Mouse (Mus musculus) layer of hippocampus, adult 18-20 months (tissue): Measurements from ENCODE around the gene Zfp668. TPM values are rescaled to one million over a fixed set of nuclear protein-coding genes. Genes with fewer than 3 reads are reported as not detected.
"Not testable (repeated sequence)": the region's sequence is repeated elsewhere in the genome, so short reads cannot be mapped to it uniquely, and the experiment has no call there.

ENCODE experiments used
- DNase-seq, 2 experiments: peaks; one replicate each; pipeline ENCODE4 v3.0.0; 2022; ENCODE audit warnings: low spot score in 2 of 2
- total RNA-seq, 2 experiments: library from RNA; stranded (reverse); gene quantifications; 2 replicates each; pipeline ENCODE4 v1.2.3; 2021

Zfp668 gene
- total RNA-seq, 2 experiments from 2014 or later: 20.9 to 25.7 TPM

GRCm38 (mm10) chr7:127895891-127896290 is 19.3 kb upstream of the Zfp668 start:
- DNase-seq: not testable (repeated sequence)

GRCm38 (mm10) chr7:127895442-127895841 is 18.8 kb upstream of the Zfp668 start, which contains the start of the genes Gm21974 and Vkorc1:
Gene Gm21974 (minus strand): TSS chr7:127895454.
Gene Vkorc1 (minus strand): TSS chr7:127895617.
- peak; percentile 94 to 98 for DNase-seq

- no peak for DNase-seq
Measured at GRCm38 (mm10) chr7:127894480-127894879, 17.9 kb upstream of the Zfp668 start.

- no peak for DNase-seq
Measured at GRCm38 (mm10) chr7:127890798-127891197, 14.2 kb upstream of the Zfp668 start, which contains the start of gene Prss53. Gene Prss53 (minus strand): TSS chr7:127890970.

- no peak for DNase-seq
Measured at GRCm38 (mm10) chr7:127888821-127889220, 12.2 kb upstream of the Zfp668 start.

- no peak for DNase-seq
Measured at GRCm38 (mm10) chr7:127887781-127888180, 11.2 kb upstream of the Zfp668 start.

- DNase-seq: no peak
Measured at GRCm38 (mm10) chr7:127887191-127887590, 10.6 kb upstream of the Zfp668 start.

GRCm38 (mm10) chr7:127886551-127886950 is 9.9 kb upstream of the Zfp668 start:
- DNase-seq: no peak

- DNase-seq: peak in 1 of 2 experiments; percentile 39
Measured at GRCm38 (mm10) chr7:127885951-127886350, 9.3 kb upstream of the Zfp668 start.

- no peak for DNase-seq
Measured at GRCm38 (mm10) chr7:127880431-127880830, 3.8 kb upstream of the Zfp668 start.

GRCm38 (mm10) chr7:127879301-127879700 is 2.7 kb upstream of the Zfp668 start:
- no peak for DNase-seq

- peak; percentile 68 to 76 for DNase-seq
Measured at GRCm38 (mm10) chr7:127876041-127876466, 574 bp downstream of the Zfp668 start, which contains the start of gene Zfp646. Gene Zfp646 (plus strand): TSS chr7:127876221.

GRCm38 (mm10) chr7:127875627-127876001 is 1.0 kb downstream of the Zfp668 start:
- peak; percentile 92 to 95 for DNase-seq

- no peak for DNase-seq
Measured at GRCm38 (mm10) chr7:127874812-127875626, 1.6 kb downstream of the Zfp668 start.

- no peak for DNase-seq
Measured at GRCm38 (mm10) chr7:127870136-127870821, 6.3 kb downstream of the Zfp668 start.

GRCm38 (mm10) chr7:127869149-127869810 is 7.3 kb downstream of the Zfp668 start:
- DNase-seq: no peak

- DNase-seq: no peak
Measured at GRCm38 (mm10) chr7:127867641-127868040, 9.0 kb downstream of the Zfp668 start.

GRCm38 (mm10) chr7:127866434-127866833 is 10.2 kb downstream of the Zfp668 start:
- DNase-seq: no peak

- no peak for DNase-seq
Measured at GRCm38 (mm10) chr7:127858258-127858657, 18.4 kb downstream of the Zfp668 start.

GRCm38 (mm10) chr7:127850906-127851305 is 25.7 kb downstream of the Zfp668 start:
- DNase-seq: no peak
